Mouse (Mus musculus): ENCODE measurements around the gene Hist1h2ac.
"Not testable (repeated sequence)": the region's sequence is repeated elsewhere in the genome, so short reads cannot be mapped to it uniquely, and the experiment has no call there.

Gene Hist1h2ac

GRCm38 (mm10) chr13:23683755-23684281 lies at the start of gene Hist1h2ac, which contains the start of gene Hist1h2bc:
Hist1h2ac (minus strand) TSS chr13:23683948.
Hist1h2bc (plus strand) TSS chr13:23684199.
- DNase-seq: peak; percentile 64 to 82

- DNase-seq: no peak
Measured at GRCm38 (mm10) chr13:23732156-23732804, 48.5 kb upstream of the Hist1h2ac start.

GRCm38 (mm10) chr13:23730479-23730878 lies 46.7 kb upstream of the Hist1h2ac start:
- DNase-seq: no peak

GRCm38 (mm10) chr13:23729706-23730105 lies 46.0 kb upstream of the Hist1h2ac start:
- DNase-seq: no peak

- no peak for DNase-seq
Measured at GRCm38 (mm10) chr13:23729192-23729525, 45.4 kb upstream of the Hist1h2ac start.

GRCm38 (mm10) chr13:23728472-23729191 lies 44.9 kb upstream of the Hist1h2ac start:
- DNase-seq: no peak

GRCm38 (mm10) chr13:23725213-23725612 lies 41.5 kb upstream of the Hist1h2ac start:
- no peak for DNase-seq

- DNase-seq: no peak
Measured at GRCm38 (mm10) chr13:23724239-23724638, 40.5 kb upstream of the Hist1h2ac start.

- not testable (repeated sequence) for DNase-seq
Measured at GRCm38 (mm10) chr13:23717593-23718245, 34.0 kb upstream of the Hist1h2ac start.

- DNase-seq: no peak
Measured at GRCm38 (mm10) chr13:23717176-23717575, 33.4 kb upstream of the Hist1h2ac start.

- no peak for DNase-seq
Measured at GRCm38 (mm10) chr13:23716261-23717042, 32.7 kb upstream of the Hist1h2ac start.

- DNase-seq: no peak
Measured at GRCm38 (mm10) chr13:23710374-23711089, 26.8 kb upstream of the Hist1h2ac start, which contains the start of gene Hfe. Hfe (minus strand) TSS chr13:23710854.

- no peak for DNase-seq
Measured at GRCm38 (mm10) chr13:23709714-23710373, 26.1 kb upstream of the Hist1h2ac start.

- no peak for DNase-seq
Measured at GRCm38 (mm10) chr13:23708654-23709053, 24.9 kb upstream of the Hist1h2ac start.

GRCm38 (mm10) chr13:23708041-23708440 lies 24.3 kb upstream of the Hist1h2ac start:
- DNase-seq: no peak

GRCm38 (mm10) chr13:23706771-23707170 lies 23.0 kb upstream of the Hist1h2ac start:
- no peak for DNase-seq

GRCm38 (mm10) chr13:23705751-23706356 lies 22.1 kb upstream of the Hist1h2ac start:
- DNase-seq: no peak

- not testable (repeated sequence) for DNase-seq
Measured at GRCm38 (mm10) chr13:23702801-23703200, 19.1 kb upstream of the Hist1h2ac start.

- DNase-seq: no peak
Measured at GRCm38 (mm10) chr13:23702220-23702619, 18.5 kb upstream of the Hist1h2ac start.

- DNase-seq: peak; percentile 55 to 67
Measured at GRCm38 (mm10) chr13:23700786-23701520, 17.2 kb upstream of the Hist1h2ac start.

Measured in cerebellum, postnatal 36 days (tissue).